Mouse (Mus musculus): ENCODE measurements at regions not wholly inside any gene's neighbourhood (a gene's known extent, or its start where the extent isn't known, plus 50 kb on each side); places are given as distances from the start of the nearest gene placed in this dataset.

- peak; percentile 85 for DNase-seq
- H3K27me3 ChIP-seq (ENCODE audit: insufficient read depth, low read length): no peaks in the 10 kb centered on the region
- H3K36me3 ChIP-seq (ENCODE audit: insufficient read depth): no peaks in the 10 kb centered on the region
- no peak overlapping the region for H3K9ac ChIP-seq
- peak overlapping the region; percentile 63 for H3K27ac ChIP-seq (ENCODE audit: low read depth)
- WGBS: 60% methylated on average over 13 of the region's 13 CpGs
- no peaks in the 10 kb centered on the region for H3K9me3 ChIP-seq (ENCODE audit: low read depth, low read length)
- H3K4me1 ChIP-seq (ENCODE audit: insufficient read depth): no peaks in the 10 kb centered on the region
- no peak overlapping the region for H3K4me3 ChIP-seq (ENCODE audit: low read depth, low read length)
- ATAC-seq (ENCODE audit: insufficient read depth): peak; percentile 82
- H3K4me2 ChIP-seq: no peak overlapping the region
- TF ChIP-seq CTCF (IDR thresholded peaks at IDR 0.05; ENCODE audit: low read depth): peak; percentile 46
These were observed 161.1 kb upstream of the Fbxl17 start for GRCm38 (mm10) chr17:63660841-63661481.

- H3K4me1 ChIP-seq (ENCODE audit: insufficient read depth): no peaks in the 10 kb centered on the region
- DNase-seq (peak; percentile 7), ATAC-seq (ENCODE audit: insufficient read depth) (peak; percentile 67; the same call in 1 of the 2 replicates)
- no peaks in the 10 kb centered on the region for H3K9me3 ChIP-seq (ENCODE audit: low read depth, low read length)
- 62% methylated on average over 4 of the region's 4 CpGs for WGBS
- TF ChIP-seq CTCF (IDR thresholded peaks at IDR 0.05; ENCODE audit: low read depth): no peak
- H3K36me3 ChIP-seq (ENCODE audit: insufficient read depth): no peaks in the 10 kb centered on the region
- H3K4me3 ChIP-seq (ENCODE audit: low read depth, low read length): no peak overlapping the region
- H3K27ac ChIP-seq (ENCODE audit: low read depth): peak overlapping the region; percentile 37; the same call in 1 of the 2 replicates
- H3K4me2 ChIP-seq: no peak overlapping the region
- no peak overlapping the region for H3K9ac ChIP-seq
- H3K27me3 ChIP-seq (ENCODE audit: insufficient read depth, low read length): no peaks in the 10 kb centered on the region
These were observed 161.8 kb upstream of the Fbxl17 start for GRCm38 (mm10) chr17:63661584-63661983.

GRCm38 (mm10) chr17:63662251-63662650 lies 162.4 kb upstream of the Fbxl17 start:
- ATAC-seq (ENCODE audit: insufficient read depth): 0 out of 2 replicates have a peak, but pooled peaks have one; percentile 18
- Histone ChIP-seq H3K36me3 (ENCODE audit: insufficient read depth) (no peaks in the 10 kb centered on the region), H3K27ac (ENCODE audit: low read depth) (0 out of 2 replicates have a peak overlapping the region, but pooled peaks have one; percentile 37), H3K4me3 (ENCODE audit: low read depth, low read length) (no peak overlapping the region), H3K9me3 (ENCODE audit: low read depth, low read length) (no peaks in the 10 kb centered on the region), H3K4me1 (ENCODE audit: insufficient read depth) (no peaks in the 10 kb centered on the region), H3K9ac (no peak overlapping the region), H3K4me2 (peak overlapping the region; percentile 8; the same call in 1 of the 2 replicates), H3K27me3 (ENCODE audit: insufficient read depth, low read length) (no peaks in the 10 kb centered on the region)
- TF ChIP-seq CTCF (IDR thresholded peaks at IDR 0.05; ENCODE audit: low read depth): no peak
- whole genome bisulfite sequencing: 43% methylated on average over 12 of the region's 12 CpGs
- peak; percentile 32 for DNase-seq

GRCm38 (mm10) chr17:63676791-63677190 lies 177.0 kb upstream of the Fbxl17 start:
- H3K9me3 ChIP-seq (ENCODE audit: low read depth, low read length): no peaks in the 10 kb centered on the region
- no peak overlapping the region for H3K4me3 ChIP-seq (ENCODE audit: low read depth, low read length)
- 79% methylated on average over 8 of the region's 8 CpGs for WGBS
- H3K27ac ChIP-seq (ENCODE audit: low read depth): no peak overlapping the region
- H3K4me2 ChIP-seq: no peak overlapping the region
- H3K9ac ChIP-seq: no peak overlapping the region
- no peak for ATAC-seq (ENCODE audit: insufficient read depth)
- no peaks in the 10 kb centered on the region for H3K27me3 ChIP-seq (ENCODE audit: insufficient read depth, low read length)
- no peaks in the 10 kb centered on the region for H3K4me1 ChIP-seq (ENCODE audit: insufficient read depth)
- DNase-seq: no peak
- no peaks in the 10 kb centered on the region for H3K36me3 ChIP-seq (ENCODE audit: insufficient read depth)
- TF ChIP-seq CTCF (IDR thresholded peaks at IDR 0.05; ENCODE audit: low read depth): no peak

GRCm38 (mm10) chr17:63677996-63678657 lies 178.3 kb upstream of the Fbxl17 start:
- no peak overlapping the region for H3K9ac ChIP-seq
- no peak for TF ChIP-seq CTCF (IDR thresholded peaks at IDR 0.05; ENCODE audit: low read depth)

GRCm38 (mm10) chr17:63680479-63680878 lies 180.7 kb upstream of the Fbxl17 start:
- DNase-seq (no peak), ATAC-seq (ENCODE audit: insufficient read depth) (no peak)
- 68% methylated on average over 3 of the region's 3 CpGs for WGBS
- no peak for TF ChIP-seq CTCF (IDR thresholded peaks at IDR 0.05; ENCODE audit: low read depth)
- H3K4me3 ChIP-seq (ENCODE audit: low read depth, low read length): no peak overlapping the region
- no peaks in the 10 kb centered on the region for H3K4me1 ChIP-seq (ENCODE audit: insufficient read depth)
- no peaks in the 10 kb centered on the region for H3K36me3 ChIP-seq (ENCODE audit: insufficient read depth)
- H3K9ac ChIP-seq: no peak overlapping the region
- no peaks in the 10 kb centered on the region for H3K9me3 ChIP-seq (ENCODE audit: low read depth, low read length)
- H3K4me2 ChIP-seq: no peak overlapping the region
- no peaks in the 10 kb centered on the region for H3K27me3 ChIP-seq (ENCODE audit: insufficient read depth, low read length)
- H3K27ac ChIP-seq (ENCODE audit: low read depth): no peak overlapping the region

More at GRCm38 (mm10) chr17:63677996-63678657, 178.3 kb upstream of the Fbxl17 start:
- ATAC-seq (ENCODE audit: insufficient read depth) (peak; percentile 75), DNase-seq (peak; percentile 48)
- Histone ChIP-seq H3K9me3 (ENCODE audit: low read depth, low read length) (no peaks in the 10 kb centered on the region), H3K4me1 (ENCODE audit: insufficient read depth) (no peaks in the 10 kb centered on the region), H3K27ac (ENCODE audit: low read depth) (peak overlapping the region; percentile 55; the same call in 1 of the 2 replicates), H3K4me2 (no peak overlapping the region), H3K27me3 (ENCODE audit: insufficient read depth, low read length) (no peaks in the 10 kb centered on the region), H3K4me3 (ENCODE audit: low read depth, low read length) (no peak overlapping the region), H3K36me3 (ENCODE audit: insufficient read depth) (no peaks in the 10 kb centered on the region)
- WGBS: 28% methylated on average over 3 of the region's 3 CpGs

- no peak overlapping the region for H3K9ac ChIP-seq
- no peak overlapping the region for H3K4me2 ChIP-seq
- 67% methylated on average over 9 of the region's 9 CpGs for WGBS
- H3K4me3 ChIP-seq (ENCODE audit: low read depth, low read length): no peak overlapping the region
- DNase-seq (peak; percentile 26), ATAC-seq (ENCODE audit: insufficient read depth) (no peak)
- H3K27me3 ChIP-seq (ENCODE audit: insufficient read depth, low read length): no peaks in the 10 kb centered on the region
- H3K9me3 ChIP-seq (ENCODE audit: low read depth, low read length): no peaks in the 10 kb centered on the region
- no peak overlapping the region for H3K27ac ChIP-seq (ENCODE audit: low read depth)
- no peaks in the 10 kb centered on the region for H3K4me1 ChIP-seq (ENCODE audit: insufficient read depth)
- no peaks in the 10 kb centered on the region for H3K36me3 ChIP-seq (ENCODE audit: insufficient read depth)
- peak; percentile 27; the same call in 1 of the 2 replicates for TF ChIP-seq CTCF (IDR thresholded peaks at IDR 0.05; ENCODE audit: low read depth)
These were observed 179.5 kb upstream of the Fer start for GRCm38 (mm10) chr17:63683345-63683744.
